Mouse (Mus musculus) left cerebral cortex, postnatal 10 days (tissue): ENCODE measurements around the gene Ermard. TPM values are rescaled to one million over a fixed set of nuclear protein-coding genes. Genes with fewer than 3 reads are reported as not detected.
A peak's percentile ranks its signal among the peaks of the same experiment; 100 is the strongest.

Experiments used
- DNase-seq, 2 experiments: peaks; one replicate each; pipeline ENCODE4 v3.0.0; 2021 to 2022; ENCODE audit warnings: low spot score in 2 of 2, mixed read lengths in 1 of 2; ENCODE audit errors: extremely low spot score in 1 of 2
- intact Hi-C: fragments of 180-260 bp; cut with DNase I; formaldehyde crosslinking; loops from one replicate; pipeline ENCODE4 v1.15.1; 2025
- total RNA-seq, 2 experiments: library from RNA; stranded (reverse); gene quantifications; 2 replicates each; pipeline ENCODE4 v1.2.3; 2021

Ermard gene
- total RNA-seq, 2 experiments from 2014 or later: 39.1 to 45.8 TPM

GRCm38 (mm10) chr17:15055925-15056324, 14.9 kb downstream of the Ermard start:
- intact Hi-C loops: no loop called here
- no peak for DNase-seq

- DNase-seq: no peak
- intact Hi-C loops: no loop called here
Measured at GRCm38 (mm10) chr17:15058161-15058591, 17.2 kb downstream of the Ermard start.

- intact Hi-C loops: no loop called here
- DNase-seq: no peak
Measured at GRCm38 (mm10) chr17:15059646-15060045, 18.6 kb downstream of the Ermard start.

GRCm38 (mm10) chr17:15060356-15060755, 19.3 kb downstream of the Ermard start:
- intact Hi-C loops: no loop called here
- DNase-seq: no peak

- DNase-seq: peak; percentile 69 to 72
- intact Hi-C loops: loop anchor here (1.0 to 5.0 kb wide), 3 partner anchors 313 to 403 kb away; partner anchors contain the start of gene Fam120b
Measured at GRCm38 (mm10) chr17:15065391-15066024, 24.5 kb downstream of the Ermard start.

- intact Hi-C loops: loop anchor here (5.0 kb wide), 1 partner anchor 331 kb away; the partner anchor contains the start of gene Fam120b
- DNase-seq: no peak
Measured at GRCm38 (mm10) chr17:15066066-15066465, 25.1 kb downstream of the Ermard start.

DNA sequence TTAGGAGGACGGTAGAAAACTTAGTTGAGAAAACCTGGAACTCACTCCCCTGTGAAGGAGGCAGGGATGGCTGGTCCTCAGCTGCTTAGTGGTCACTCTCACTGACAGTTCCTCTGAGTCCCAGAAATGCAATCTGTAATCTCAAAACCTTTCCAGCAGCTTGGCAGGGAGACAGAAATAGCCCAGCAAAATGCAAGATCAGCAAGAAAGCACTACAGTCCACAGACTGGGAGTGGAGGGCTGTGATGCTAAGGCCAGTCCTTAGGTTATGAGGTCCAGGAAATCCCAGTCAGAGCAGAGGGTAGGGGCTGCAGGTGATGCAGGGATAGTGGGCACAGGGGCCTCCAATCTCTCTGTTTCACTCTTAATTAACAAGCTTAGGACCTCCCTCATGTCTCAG, 25.9 kb downstream of the Ermard start:
- intact Hi-C loops: loop anchor here (5.0 kb wide), 1 partner anchor 330 kb away; the partner anchor contains the start of gene Fam120b
- no peak for DNase-seq

DNA sequence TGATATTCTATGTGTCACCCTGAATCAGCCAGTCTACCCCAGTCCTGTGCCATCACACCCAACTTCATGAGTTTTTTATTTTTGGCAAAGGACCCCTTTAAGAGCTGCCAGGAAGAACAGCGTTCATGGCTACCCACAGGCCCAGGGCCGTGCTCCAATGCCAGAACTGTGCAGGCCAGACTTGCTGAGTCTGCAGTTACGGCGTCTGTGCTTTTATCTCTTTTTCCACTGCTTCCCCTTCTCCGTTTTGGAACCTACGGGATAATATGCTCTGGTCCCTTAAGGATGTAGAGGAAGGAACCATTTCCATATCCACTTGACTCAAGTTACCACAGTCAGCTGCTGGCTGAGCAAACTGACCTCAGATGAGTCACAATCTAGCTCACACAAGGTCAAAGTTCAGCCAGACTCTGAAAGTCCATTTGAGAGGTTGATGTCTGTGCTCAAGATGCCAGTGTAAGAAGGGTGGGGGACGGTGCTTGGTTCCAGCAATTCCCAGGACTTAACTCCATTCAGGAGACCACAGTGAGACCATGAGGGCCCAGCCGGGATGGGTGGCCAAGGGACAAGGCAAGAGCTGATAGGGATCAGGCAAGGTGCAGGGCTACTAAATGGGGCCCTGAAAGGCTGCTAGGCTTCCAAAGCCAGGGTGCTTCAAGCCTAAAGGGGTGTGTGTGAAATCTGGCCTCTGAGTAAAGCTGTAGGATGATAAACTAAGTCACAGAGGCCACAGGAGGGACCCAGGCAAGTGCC, 27.2 kb downstream of the Ermard start:
- DNase-seq: no peak
- intact Hi-C loops: loop anchor here (5.0 kb wide), 1 partner anchor 329 kb away; the partner anchor contains the start of gene Fam120b

DNA sequence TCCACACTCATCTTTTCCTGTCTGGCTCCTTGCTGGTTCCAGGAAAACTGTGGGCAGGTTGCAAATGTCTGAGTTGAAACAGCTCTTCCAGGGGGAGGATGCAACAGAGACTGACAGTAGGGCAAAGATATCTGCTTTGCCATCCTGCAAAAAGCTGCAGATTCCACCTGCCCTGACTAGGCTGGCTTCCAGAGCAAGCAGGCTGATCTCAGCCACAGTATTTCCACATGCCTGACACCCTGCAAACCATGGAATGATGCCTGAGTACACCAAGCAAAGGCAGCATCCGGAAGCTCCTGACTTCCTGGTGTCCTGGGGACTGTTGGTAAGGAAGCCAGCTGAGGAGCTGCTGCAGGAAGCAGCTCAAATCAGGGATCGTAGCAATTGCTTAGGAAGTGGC, 28.1 kb downstream of the Ermard start:
- DNase-seq: no peak
- intact Hi-C loops: loop anchor here (5.0 kb wide), 1 partner anchor 328 kb away; the partner anchor contains the start of gene Fam120b

GRCm38 (mm10) chr17:15072211-15072610, 31.2 kb downstream of the Ermard start:
- intact Hi-C loops: no loop called here
- DNase-seq: no peak

- no peak for DNase-seq
- intact Hi-C loops: no loop called here
Measured at GRCm38 (mm10) chr17:15075033-15075432, 34.0 kb downstream of the Ermard start.

DNA sequence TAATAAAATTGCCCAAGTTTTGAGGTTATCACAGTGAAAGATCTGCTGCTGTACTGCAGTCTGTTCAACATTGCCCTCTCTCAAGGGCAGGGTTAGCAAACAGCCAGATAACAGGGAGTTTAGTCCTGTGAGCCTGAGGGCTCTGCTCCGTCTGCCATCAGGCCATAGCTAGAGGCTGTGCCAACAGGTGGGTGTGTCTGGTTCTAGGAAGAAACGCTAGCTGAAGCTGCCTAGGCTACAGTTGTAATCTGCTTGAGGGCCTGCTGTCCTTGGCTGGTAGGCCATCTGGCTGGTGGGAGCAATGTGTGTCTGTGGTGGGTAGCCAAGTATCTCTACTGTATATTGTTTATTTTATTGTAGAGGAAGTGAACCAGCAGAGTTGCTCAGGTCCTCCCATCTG, 36.5 kb downstream of the Ermard start:
- no peak for DNase-seq
- intact Hi-C loops: no loop called here

GRCm38 (mm10) chr17:15084226-15084848, 43.3 kb downstream of the Ermard start:
- no peak for DNase-seq
- intact Hi-C loops: no loop called here

DNA sequence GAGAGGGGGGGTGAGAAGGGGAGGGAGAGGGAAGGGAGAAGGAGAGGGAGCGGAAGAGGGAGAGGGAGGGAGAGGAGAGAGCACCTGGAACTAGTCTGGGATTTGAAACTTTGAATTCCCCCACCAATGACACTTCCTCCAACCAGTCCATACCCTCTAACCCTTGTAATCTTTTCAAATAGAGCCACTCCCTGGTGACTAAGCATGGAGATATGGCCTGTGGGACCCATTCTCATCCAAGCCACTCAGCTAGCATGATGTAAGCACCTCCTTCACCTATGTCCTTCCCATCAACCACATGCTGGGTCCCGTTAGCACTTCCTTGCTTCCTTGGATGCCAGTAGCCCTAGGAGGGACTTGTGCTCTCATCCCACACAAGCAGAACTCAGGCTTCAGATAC, 44.0 kb downstream of the Ermard start:
- DNase-seq: no peak
- intact Hi-C loops: no loop called here

DNA sequence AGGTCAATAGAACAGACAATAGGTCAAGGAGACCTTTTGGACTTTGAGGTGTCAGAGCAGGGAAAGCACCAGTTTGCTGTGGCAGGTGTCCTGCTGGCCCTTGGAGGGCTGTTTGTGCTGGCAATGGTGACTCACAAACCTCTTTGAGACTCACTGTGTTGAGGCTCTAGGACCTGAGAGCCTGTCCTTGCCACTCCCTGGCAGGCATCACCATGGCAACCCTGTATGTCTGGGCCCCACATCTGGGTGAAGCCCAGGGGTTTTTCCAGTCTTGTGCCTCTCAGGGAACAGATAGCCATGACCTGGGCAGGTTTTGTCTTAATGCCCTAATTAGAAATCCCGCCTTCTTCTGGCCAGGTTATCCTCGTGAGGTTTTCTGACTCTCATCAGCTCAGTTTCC, 47.2 kb downstream of the Ermard start:
- DNase-seq: no peak
- intact Hi-C loops: no loop called here

DNA sequence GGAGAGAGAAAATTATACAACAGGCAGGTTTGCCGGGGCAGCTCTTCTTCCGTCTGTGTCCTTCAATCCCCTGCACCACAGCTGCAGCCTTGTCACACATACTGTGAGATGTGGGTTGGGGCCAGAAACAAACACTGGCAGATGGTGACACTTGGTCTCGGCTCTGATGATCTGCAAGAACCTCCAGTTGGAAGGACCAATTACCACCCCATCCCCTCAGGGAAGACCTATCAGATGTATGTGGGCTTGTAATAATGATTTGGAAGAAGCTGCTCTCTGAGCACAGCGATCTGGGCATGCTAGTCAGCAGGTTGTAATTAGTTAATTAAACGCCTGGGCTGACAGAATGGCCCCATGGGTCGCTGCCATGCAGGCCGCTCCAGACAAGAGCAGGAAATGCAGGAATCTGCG, 47.6 kb downstream of the Ermard start:
- no peak for DNase-seq
- intact Hi-C loops: no loop called here

- DNase-seq: no peak
- intact Hi-C loops: no loop called here
Measured at GRCm38 (mm10) chr17:15091739-15092138, 50.7 kb downstream of the Ermard start.

GRCm38 (mm10) chr17:15093523-15093922, 52.5 kb downstream of the Ermard start:
- intact Hi-C loops: no loop called here
- DNase-seq: no peak

GRCm38 (mm10) chr17:15096853-15097252, 55.8 kb downstream of the Ermard start:
- intact Hi-C loops: no loop called here
- DNase-seq: no peak

DNA sequence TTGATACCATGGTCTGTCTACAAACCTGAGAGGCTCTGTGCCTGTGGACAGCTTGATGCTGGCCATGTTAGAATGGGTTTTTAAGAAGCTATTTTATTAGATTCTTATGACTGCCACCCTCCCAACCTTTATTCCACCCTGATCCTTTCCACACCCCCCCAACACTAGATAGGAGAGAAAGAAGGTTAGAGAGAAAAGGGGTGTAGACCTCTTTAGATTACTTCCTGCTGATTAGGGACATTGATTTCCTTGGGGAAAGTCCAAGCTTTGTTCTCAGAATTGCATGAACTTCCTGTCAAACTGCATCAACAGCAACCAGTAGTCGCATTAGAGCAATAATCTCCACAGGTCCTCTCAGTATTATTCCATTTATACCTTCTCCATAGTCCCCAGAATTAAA, 57.7 kb downstream of the Ermard start:
- intact Hi-C loops: no loop called here
- DNase-seq: no peak
